Mouse (Mus musculus) embryo, embryonic 10 days (tissue): ENCODE data around the gene B020031M17Rik.
"Not testable (repeated sequence)": the region's sequence is repeated elsewhere in the genome, so short reads cannot be mapped to it uniquely, and the experiment has no call there.

ENCODE experiments used
- DNase-seq: peaks from one replicate; pipeline ENCODE4 v3.0.0-alpha.2; 2015; ENCODE audit warnings: low spot score

B020031M17Rik gene

GRCm38 (mm10) chr13:119950706-119951105, at the start of gene B020031M17Rik:
B020031M17Rik (minus strand) TSS chr13:119950806.
- DNase-seq = not testable (repeated sequence)

GRCm38 (mm10) chr13:119999215-119999614, 48.6 kb upstream of the B020031M17Rik start:
- not testable (repeated sequence) for DNase-seq

GRCm38 (mm10) chr13:119998442-119999086, 48.0 kb upstream of the B020031M17Rik start:
- not testable (repeated sequence) for DNase-seq

- DNase-seq = not testable (repeated sequence)
These were observed 41.4 kb upstream of the B020031M17Rik start for GRCm38 (mm10) chr13:119991917-119992496.

- not testable (repeated sequence) for DNase-seq
These were observed 40.7 kb upstream of the B020031M17Rik start for GRCm38 (mm10) chr13:119991264-119991663.

GRCm38 (mm10) chr13:119969163-119969562, 18.6 kb upstream of the B020031M17Rik start:
- not testable (repeated sequence) for DNase-seq

- DNase-seq = not testable (repeated sequence)
These were observed 17.6 kb upstream of the B020031M17Rik start for GRCm38 (mm10) chr13:119968193-119968592.

GRCm38 (mm10) chr13:119965968-119966367, 15.4 kb upstream of the B020031M17Rik start:
- DNase-seq = not testable (repeated sequence)

- DNase-seq = not testable (repeated sequence)
These were observed 14.8 kb upstream of the B020031M17Rik start for GRCm38 (mm10) chr13:119965302-119965952.

GRCm38 (mm10) chr13:119962856-119963255, 12.2 kb upstream of the B020031M17Rik start:
- DNase-seq = not testable (repeated sequence)

- not testable (repeated sequence) for DNase-seq
These were observed 5.0 kb upstream of the B020031M17Rik start for GRCm38 (mm10) chr13:119955567-119955966.

- not testable (repeated sequence) for DNase-seq
These were observed 4.5 kb upstream of the B020031M17Rik start for GRCm38 (mm10) chr13:119955089-119955488.

GRCm38 (mm10) chr13:119929172-119929571, 21.4 kb downstream of the B020031M17Rik start, which contains the start of gene Gm21761:
Gm21761 (minus strand) TSS chr13:119929272.
- DNase-seq = not testable (repeated sequence)

- DNase-seq = not testable (repeated sequence)
These were observed 25.8 kb downstream of the B020031M17Rik start for GRCm38 (mm10) chr13:119924597-119925340.

- not testable (repeated sequence) for DNase-seq
These were observed 33.5 kb downstream of the B020031M17Rik start for GRCm38 (mm10) chr13:119916966-119917722.

GRCm38 (mm10) chr13:119916449-119916848, 34.2 kb downstream of the B020031M17Rik start:
- not testable (repeated sequence) for DNase-seq
